Mouse (Mus musculus) embryonic facial prominence, embryonic 13.5 days (tissue): ENCODE measurements around the gene Ctnnd2. TPM values are rescaled to one million over a fixed set of nuclear protein-coding genes. Genes with fewer than 3 reads are reported as not detected.

Source experiments
- ATAC-seq: fragments of 200-750 bp; cut with Nextera tagmentation; 2 replicates; pipeline ENCODE4 v1.8.0; 2017; ENCODE audit warnings: low read depth; ENCODE audit not compliant: insufficient number of reproducible peaks, insufficient read depth, low FRiP score, low TSS enrichment
- H3K27ac ChIP-seq: fragments of 300-500 bp; sonication (generic); 2 replicates; pipeline ENCODE4 v1.5.1; 2015; ENCODE audit warnings: moderate library complexity, mild to moderate bottlenecking, inconsistent platforms
- H3K27me3 ChIP-seq: fragments of 300-500 bp; sonication (generic); 2 replicates; pipeline ENCODE4 v1.6.1; 2015; ENCODE audit warnings: mild to moderate bottlenecking, inconsistent platforms
- H3K36me3 ChIP-seq: fragments of 300-500 bp; sonication (generic); 2 replicates; pipeline ENCODE4 v1.6.1; 2015; ENCODE audit warnings: mild to moderate bottlenecking, inconsistent platforms
- H3K4me1 ChIP-seq: fragments of 300-500 bp; sonication (generic); 2 replicates; pipeline ENCODE4 v1.6.1; 2015; ENCODE audit warnings: inconsistent platforms
- H3K4me2 ChIP-seq: fragments of 300-500 bp; sonication (generic); 2 replicates; pipeline ENCODE4 v1.6.1; 2015; ENCODE audit warnings: moderate library complexity, mild to moderate bottlenecking, inconsistent platforms
- H3K4me3 ChIP-seq: fragments of 300-500 bp; sonication (generic); 2 replicates; pipeline ENCODE4 v1.5.1; 2015; ENCODE audit warnings: mild to moderate bottlenecking, inconsistent platforms
- H3K9ac ChIP-seq: fragments of 300-500 bp; sonication (generic); 2 replicates; pipeline ENCODE4 v1.6.1; 2015; ENCODE audit warnings: mild to moderate bottlenecking, inconsistent platforms
- H3K9me3 ChIP-seq: fragments of 300-500 bp; sonication (generic); 2 replicates; pipeline ENCODE4 v1.6.1; 2016; ENCODE audit warnings: inconsistent platforms
- WGBS: fragments of 180-500 bp; shearing (Covaris S2); methylation state at CpG from one replicate; pipeline ENCODE4 v1.1.7; 2015; ENCODE audit warnings: mixed read lengths; 5-methylcytosine and 5-hydroxymethylcytosine counted together
- polyA plus RNA-seq: library from polyadenylated mRNA; unstranded; fragments of >200 nt; fragmentation: Nextera tagmentation; extraction: Ambion mirVana; gene quantifications from 2 replicates; pipeline ENCODE4 v1.2.1, GENCODE M21; 2015

Ctnnd2 gene
- polyA plus RNA-seq, 1 experiment from 2014 or later: 8.2 TPM

DNA sequence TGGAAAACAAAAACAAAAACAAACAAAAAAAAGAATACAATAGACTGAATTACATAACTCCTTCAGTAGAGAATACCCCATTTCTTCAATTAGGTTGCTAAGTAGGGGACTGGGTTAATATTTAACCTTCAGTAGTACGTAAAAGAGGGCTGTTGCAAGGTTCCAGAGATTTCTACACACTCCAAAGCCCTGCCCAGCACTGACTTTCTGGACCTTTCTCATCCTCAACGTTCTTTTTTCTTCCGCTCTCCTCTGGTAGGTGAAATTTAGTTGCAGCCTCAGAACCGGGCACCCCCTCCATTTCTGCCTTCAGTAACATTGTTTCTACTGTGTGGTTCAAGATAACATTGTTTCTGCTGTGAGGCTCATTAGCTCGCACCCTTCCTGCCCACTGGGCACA is 759.5 kb downstream of the Ctnnd2 start:
- no peak overlapping the region for H3K9ac ChIP-seq
- no peaks in the 10 kb centered on the region for H3K4me1 ChIP-seq
- no peaks in the 10 kb centered on the region for H3K27me3 ChIP-seq
- H3K27ac ChIP-seq: no peak overlapping the region
- no peaks in the 10 kb centered on the region for H3K36me3 ChIP-seq
- H3K4me3 ChIP-seq: no peak overlapping the region
- WGBS: 88% methylated on average over 5 of the region's 5 CpGs
- H3K4me2 ChIP-seq: no peak overlapping the region
- H3K9me3 ChIP-seq: no peaks in the 10 kb centered on the region
- no peak for ATAC-seq

DNA sequence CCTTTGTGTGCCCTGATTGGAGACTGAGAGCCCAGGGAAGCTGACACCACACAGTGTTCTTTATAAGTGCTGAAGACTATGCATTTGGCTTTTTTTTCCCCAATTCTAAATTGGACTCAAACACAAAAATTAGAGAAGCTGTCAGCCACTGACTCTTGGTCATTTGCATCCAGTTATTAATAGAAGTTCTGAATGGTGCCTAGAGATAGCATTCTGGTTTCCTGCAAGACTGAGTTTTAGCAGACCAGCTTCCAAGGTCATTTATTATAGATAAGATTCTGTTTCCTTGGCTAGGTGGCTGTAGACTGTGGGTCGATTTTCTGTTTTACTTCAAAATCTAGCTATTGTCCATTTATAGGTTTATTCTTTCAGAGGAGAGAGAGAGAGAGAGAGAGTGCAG is 773.5 kb downstream of the Ctnnd2 start:
- Histone ChIP-seq H3K27me3 (no peaks in the 10 kb centered on the region), H3K27ac (no peak overlapping the region), H3K9ac (no peak overlapping the region), H3K4me1 (no peaks in the 10 kb centered on the region), H3K4me2 (no peak overlapping the region), H3K4me3 (no peak overlapping the region), H3K9me3 (no peaks in the 10 kb centered on the region), H3K36me3 (no peaks in the 10 kb centered on the region)
- 68% methylated on average over 1 of the region's 1 CpGs for WGBS
- ATAC-seq: no peak

DNA sequence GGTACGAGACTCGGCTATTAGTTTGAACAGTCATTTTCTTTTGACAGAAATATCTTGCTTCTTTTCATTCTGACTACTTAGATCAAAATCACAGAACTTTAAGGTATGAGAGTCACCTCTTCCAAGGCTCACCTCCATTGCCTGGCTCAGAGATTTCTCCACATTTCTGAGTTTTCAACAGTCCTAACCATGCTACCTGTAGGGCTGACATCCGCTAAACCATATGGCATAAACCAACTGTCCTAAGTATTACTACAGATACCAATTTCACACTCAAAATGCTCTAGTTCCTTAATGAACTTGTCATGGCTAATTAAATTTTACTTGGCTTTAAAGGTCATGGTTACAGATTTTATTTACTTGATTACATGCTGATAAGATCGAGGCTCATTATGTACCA is 786.1 kb downstream of the Ctnnd2 start:
- no peak overlapping the region for H3K27ac ChIP-seq
- no peaks in the 10 kb centered on the region for H3K27me3 ChIP-seq
- ATAC-seq: no peak
- no peaks in the 10 kb centered on the region for H3K4me1 ChIP-seq
- 66% methylated on average over 4 of the region's 4 CpGs for WGBS
- H3K4me2 ChIP-seq: no peak overlapping the region
- H3K36me3 ChIP-seq: no peaks in the 10 kb centered on the region
- no peaks in the 10 kb centered on the region for H3K9me3 ChIP-seq
- H3K4me3 ChIP-seq: no peak overlapping the region
- H3K9ac ChIP-seq: no peak overlapping the region

DNA sequence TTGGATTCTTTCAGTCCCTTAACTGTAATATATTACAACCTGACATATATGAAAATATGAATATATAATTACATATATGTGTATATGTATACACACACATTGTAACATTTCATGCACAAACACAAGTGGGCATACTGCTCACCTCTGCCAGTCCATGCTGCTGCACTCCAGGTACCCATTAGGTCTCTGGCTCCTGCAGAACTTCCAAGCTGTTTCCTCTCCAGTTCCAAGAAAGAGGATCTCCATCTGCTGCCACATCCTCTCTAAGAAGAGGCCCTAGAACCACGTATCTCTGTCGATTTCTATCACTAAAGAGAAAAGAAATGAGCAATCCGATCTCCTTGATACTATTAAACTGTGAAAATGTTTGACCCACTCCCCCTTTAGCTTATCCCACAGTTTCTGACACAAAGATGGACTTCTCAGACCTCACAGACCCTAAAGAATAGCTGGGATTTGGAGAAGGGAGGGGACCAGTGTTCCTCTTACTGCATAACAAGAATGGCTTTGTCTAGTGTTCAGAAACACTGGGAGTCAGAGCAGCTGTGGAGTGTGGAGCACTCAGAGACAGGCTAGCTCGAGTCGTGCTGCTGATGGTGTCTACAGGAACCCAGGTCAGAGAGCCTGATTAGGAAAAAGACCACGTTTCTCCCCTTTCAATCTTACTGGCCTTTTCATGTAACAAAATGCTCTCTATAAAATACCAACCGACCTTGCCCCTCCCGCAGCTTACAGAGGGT is 790.2 kb downstream of the Ctnnd2 start:
- Histone ChIP-seq H3K27ac (no peak overlapping the region), H3K4me1 (no peaks in the 10 kb centered on the region), H3K9me3 (no peaks in the 10 kb centered on the region), H3K27me3 (no peaks in the 10 kb centered on the region), H3K36me3 (no peaks in the 10 kb centered on the region), H3K4me3 (no peak overlapping the region), H3K4me2 (no peak overlapping the region), H3K9ac (no peak overlapping the region)
- no peak for ATAC-seq
- 58% methylated on average over 8 of the region's 8 CpGs for WGBS

DNA sequence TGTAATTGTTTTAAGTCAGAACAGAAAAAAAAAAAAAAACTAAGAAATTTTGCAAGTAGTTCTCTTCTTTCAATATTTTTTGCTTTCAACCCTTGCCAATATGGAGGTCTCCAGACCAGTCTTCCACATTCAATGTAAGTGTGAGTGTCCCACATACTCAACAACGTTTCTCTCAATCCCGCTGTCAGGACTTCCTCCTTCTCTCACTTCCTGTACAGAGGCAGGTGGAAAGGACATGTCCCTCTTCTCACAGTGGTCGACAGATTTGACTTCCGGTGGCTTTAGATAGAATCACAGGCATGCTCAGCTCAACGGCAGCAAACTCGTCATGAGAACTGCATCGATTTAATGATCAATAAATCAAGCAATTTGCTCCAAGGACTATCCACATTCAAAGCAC is 791.7 kb downstream of the Ctnnd2 start:
- Histone ChIP-seq H3K4me3 (no peak overlapping the region), H3K27ac (no peak overlapping the region), H3K4me1 (no peaks in the 10 kb centered on the region), H3K36me3 (no peaks in the 10 kb centered on the region), H3K4me2 (no peak overlapping the region), H3K27me3 (no peaks in the 10 kb centered on the region), H3K9me3 (no peaks in the 10 kb centered on the region), H3K9ac (no peak overlapping the region)
- no peak for ATAC-seq
- 85% methylated on average over 7 of the region's 7 CpGs for WGBS

DNA sequence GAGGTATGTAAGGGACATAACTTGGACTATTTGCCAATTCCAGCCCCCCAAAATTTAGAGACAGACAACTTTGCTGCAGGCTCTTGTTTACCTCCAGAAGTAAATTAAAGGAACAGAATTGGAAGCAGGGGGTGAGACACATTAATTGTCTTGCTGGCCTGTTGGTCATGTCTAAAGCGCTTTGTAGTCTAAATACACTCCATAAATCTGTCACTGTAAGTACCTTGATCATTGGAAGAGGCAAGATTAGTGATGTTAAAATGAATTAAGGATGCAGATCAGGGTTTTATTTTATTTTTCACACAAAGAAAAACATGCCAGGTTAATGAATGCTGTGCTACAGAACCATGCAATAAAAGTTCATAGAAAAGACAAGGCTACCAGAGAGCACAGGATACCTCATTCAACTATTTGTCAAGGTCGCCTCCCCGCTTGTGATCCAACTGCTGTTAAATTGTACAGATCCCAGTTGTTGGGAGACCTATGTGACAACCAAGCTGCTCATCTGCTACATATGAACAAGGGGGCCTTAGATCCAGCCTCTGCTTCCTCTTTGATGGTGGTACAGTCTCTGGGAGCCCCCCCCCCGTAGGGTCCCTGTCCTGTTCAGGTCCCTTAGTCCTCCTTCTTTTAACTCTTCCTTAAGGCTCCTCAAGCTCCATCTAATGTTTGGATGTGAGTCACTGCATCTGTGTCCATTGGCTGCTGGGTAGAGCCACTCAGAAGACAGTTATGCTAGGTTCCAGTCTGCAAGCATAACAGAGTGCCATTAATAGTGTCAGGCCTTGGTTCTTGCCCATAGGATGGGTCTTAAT is 792.7 kb downstream of the Ctnnd2 start:
- ATAC-seq: no peak
- no peak overlapping the region for H3K4me3 ChIP-seq
- 85% methylated on average over 4 of the region's 4 CpGs for WGBS

DNA sequence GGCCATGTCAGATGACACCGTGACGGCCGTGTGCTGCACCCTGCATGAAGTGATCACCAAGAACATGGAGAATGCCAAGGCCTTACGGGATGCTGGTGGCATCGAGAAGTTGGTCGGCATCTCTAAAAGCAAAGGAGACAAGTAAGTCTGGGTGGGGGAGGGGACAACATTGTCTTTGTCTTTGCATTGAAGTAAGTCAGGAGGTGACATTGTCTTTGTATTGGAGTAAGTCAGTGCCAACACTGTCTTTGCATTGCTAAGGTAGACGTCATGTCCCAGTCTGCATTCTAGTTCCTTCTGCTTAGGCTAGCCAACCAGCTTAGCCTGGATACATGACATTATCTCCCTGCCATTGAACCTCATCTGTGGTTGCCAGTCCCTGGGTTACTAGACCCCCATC is 794.4 kb downstream of the Ctnnd2 start:
- H3K27me3 ChIP-seq: no peaks in the 10 kb centered on the region
- no peaks in the 10 kb centered on the region for H3K36me3 ChIP-seq
- H3K9me3 ChIP-seq: no peaks in the 10 kb centered on the region
- H3K4me3 ChIP-seq: no peak overlapping the region
- no peak overlapping the region for H3K27ac ChIP-seq
- WGBS: 94% methylated on average over 7 of the region's 7 CpGs
- H3K4me1 ChIP-seq: no peaks in the 10 kb centered on the region
- ATAC-seq: no peak
- H3K4me2 ChIP-seq: no peak overlapping the region
- no peak overlapping the region for H3K9ac ChIP-seq

More for the DNA sequence above, 792.7 kb downstream of the Ctnnd2 start:
- Histone ChIP-seq H3K4me2 (no peak overlapping the region), H3K27ac (no peak overlapping the region), H3K9me3 (no peaks in the 10 kb centered on the region), H3K4me1 (no peaks in the 10 kb centered on the region), H3K9ac (no peak overlapping the region), H3K27me3 (no peaks in the 10 kb centered on the region), H3K36me3 (no peaks in the 10 kb centered on the region)

DNA sequence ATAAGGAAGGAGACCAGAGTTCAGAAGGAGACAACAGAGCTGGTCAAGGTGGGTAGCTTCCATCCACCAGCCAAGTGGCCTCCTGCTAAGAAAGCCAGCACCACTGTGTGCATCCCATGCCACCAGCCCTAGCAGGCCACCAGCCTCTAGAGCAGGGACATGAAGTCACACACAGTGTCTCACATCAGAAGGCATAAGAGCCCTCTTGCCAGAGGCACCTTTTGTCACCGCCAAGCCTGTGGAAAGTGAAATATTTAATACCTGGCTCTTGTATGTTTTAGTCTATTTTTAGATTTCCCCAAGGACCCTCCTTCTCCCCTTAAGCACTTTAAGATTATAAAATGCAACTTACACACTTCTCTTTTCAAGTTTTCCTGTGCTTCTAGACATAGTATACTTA is 802.0 kb downstream of the Ctnnd2 start:
- Histone ChIP-seq H3K4me3 (no peak overlapping the region), H3K9me3 (no peaks in the 10 kb centered on the region), H3K27ac (no peak overlapping the region), H3K27me3 (no peaks in the 10 kb centered on the region), H3K36me3 (no peaks in the 10 kb centered on the region), H3K9ac (no peak overlapping the region), H3K4me2 (no peak overlapping the region), H3K4me1 (no peaks in the 10 kb centered on the region)
- no peak for ATAC-seq
- 83% methylated on average over 1 of the region's 1 CpGs for WGBS

DNA sequence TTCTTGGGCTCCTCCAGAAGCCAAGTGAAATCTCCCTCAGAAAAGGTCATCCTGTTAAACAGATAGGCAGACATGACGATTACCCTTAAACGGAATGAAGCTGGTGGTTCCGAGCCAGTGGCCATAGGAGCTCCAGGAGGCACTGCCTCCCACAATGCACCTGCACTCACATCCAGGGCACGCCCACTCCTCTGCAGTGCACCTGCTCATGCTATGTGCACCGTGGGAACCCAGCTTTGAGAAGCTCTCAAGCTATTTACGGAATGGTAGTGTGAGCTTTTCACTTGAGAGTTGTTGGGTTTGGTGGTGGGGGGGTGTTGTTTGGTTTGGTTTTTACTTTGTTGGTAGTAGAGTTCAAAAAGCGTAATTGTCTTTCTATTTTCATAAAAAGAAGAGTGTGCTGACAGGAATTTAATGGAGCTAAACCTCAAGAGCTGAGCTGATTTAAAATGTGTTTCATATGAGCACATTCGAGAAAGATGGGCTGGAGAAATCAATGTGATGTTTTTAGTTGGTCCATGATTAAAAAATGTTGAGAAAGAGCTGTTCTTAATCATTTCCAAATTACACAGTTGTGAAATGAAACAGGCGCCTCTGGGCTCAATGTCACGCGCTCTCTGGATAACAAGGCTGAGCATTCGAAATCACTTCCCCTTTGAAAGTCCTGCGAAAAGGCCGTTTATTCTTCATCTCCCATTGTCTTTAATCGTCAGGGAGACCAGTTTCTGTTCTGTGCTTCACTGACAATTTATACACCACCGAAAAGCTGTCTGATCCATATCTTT is 802.8 kb downstream of the Ctnnd2 start:
- H3K9me3 ChIP-seq: no peaks in the 10 kb centered on the region
- no peaks in the 10 kb centered on the region for H3K4me1 ChIP-seq
- H3K27ac ChIP-seq: no peak overlapping the region
- H3K27me3 ChIP-seq: no peaks in the 10 kb centered on the region
- no peak overlapping the region for H3K4me3 ChIP-seq
- H3K36me3 ChIP-seq: no peaks in the 10 kb centered on the region
- 70% methylated on average over 16 of the region's 16 CpGs for WGBS
- no peak overlapping the region for H3K9ac ChIP-seq
- no peak for ATAC-seq
- H3K4me2 ChIP-seq: no peak overlapping the region

DNA sequence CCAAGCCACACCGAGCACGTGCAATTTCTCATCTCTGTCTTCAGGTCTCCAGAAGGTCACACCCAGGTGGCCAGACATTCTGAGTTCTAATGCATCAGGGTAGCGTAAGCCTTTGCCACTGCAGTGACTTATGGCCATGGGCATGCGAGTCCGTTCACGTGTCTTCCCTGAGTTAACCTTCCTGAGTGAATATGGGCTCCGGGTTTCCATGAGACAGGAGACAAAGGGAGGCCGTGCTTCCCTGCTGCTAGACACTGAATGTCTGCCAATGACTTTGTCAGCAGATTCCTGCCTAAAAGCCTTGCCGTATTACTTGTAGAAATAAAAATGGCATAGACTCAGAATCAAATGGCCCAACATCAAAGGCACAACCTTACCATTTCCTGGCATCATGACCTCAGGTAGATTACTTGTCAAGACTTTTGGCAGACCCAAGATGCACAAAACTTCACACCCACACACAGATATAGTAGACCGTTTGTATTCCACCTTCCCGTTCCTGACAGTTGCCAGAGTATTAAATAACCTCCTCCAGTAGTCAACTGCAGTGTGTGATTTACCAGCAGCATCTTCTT is 804.9 kb downstream of the Ctnnd2 start:
- no peaks in the 10 kb centered on the region for H3K27me3 ChIP-seq
- no peaks in the 10 kb centered on the region for H3K9me3 ChIP-seq
- H3K9ac ChIP-seq: no peak overlapping the region
- no peaks in the 10 kb centered on the region for H3K36me3 ChIP-seq
- H3K27ac ChIP-seq: no peak overlapping the region
- ATAC-seq: no peak
- no peaks in the 10 kb centered on the region for H3K4me1 ChIP-seq
- no peak overlapping the region for H3K4me2 ChIP-seq
- no peak overlapping the region for H3K4me3 ChIP-seq
- 88% methylated on average over 11 of the region's 11 CpGs for WGBS

DNA sequence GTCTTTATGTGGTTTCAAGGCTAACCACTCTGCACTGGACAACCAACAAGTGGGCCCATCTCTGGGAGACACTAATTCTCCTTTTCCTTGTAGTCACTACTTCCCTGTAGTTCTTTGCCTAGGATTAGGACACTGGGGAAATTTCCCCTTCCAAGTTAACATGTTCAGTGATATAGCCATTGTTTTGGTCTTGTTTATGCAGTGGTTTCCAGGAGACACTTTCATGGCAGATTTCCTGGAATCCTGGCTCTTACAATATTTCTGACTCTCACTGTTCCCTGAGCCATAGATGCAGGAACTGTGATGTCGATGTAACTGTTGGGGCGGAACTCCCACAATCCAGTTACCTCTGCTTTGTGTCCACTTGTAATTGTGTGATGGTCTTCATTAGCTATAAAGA is 814.5 kb downstream of the Ctnnd2 start:
- Histone ChIP-seq H3K4me2 (no peak overlapping the region), H3K27ac (no peak overlapping the region), H3K4me1 (no peaks in the 10 kb centered on the region), H3K9ac (no peak overlapping the region), H3K27me3 (no peaks in the 10 kb centered on the region), H3K36me3 (no peaks in the 10 kb centered on the region), H3K9me3 (no peaks in the 10 kb centered on the region), H3K4me3 (no peak overlapping the region)
- ATAC-seq: no peak
- WGBS: 85% methylated on average over 2 of the region's 2 CpGs
